Mouse (Mus musculus): ENCODE measurements around the gene Lrwd1. TPM values are rescaled to one million over a fixed set of nuclear protein-coding genes. Genes with fewer than 3 reads are reported as not detected.
"Not testable (repeated sequence)": the region's sequence is repeated elsewhere in the genome, so short reads cannot be mapped to it uniquely, and the experiment has no call there.

The Lrwd1 gene
- total and polyA plus RNA-seq, 3 experiments, result 52.2 to 62.1 (median 54.3) TPM

GRCm38 (mm10) chr5:136163807-136164474 lies 28.1 kb upstream of the Lrwd1 start:
- no peak for TF ChIP-seq BHLHE40 (IDR thresholded peaks at IDR 0.05; ENCODE audit: low read depth, low read length)
- no peak for TF ChIP-seq KAT2A (IDR thresholded peaks at IDR 0.05; ENCODE audit: insufficient replicate concordance, low read length)
- TF ChIP-seq TCF12 (IDR thresholded peaks at IDR 0.05; ENCODE audit: low read depth, low read length), result no peak
- TF ChIP-seq CHD2 (IDR thresholded peaks at IDR 0.05; ENCODE audit: low read length), result no peak
- TF ChIP-seq RCOR1 (conservative IDR thresholded peaks at IDR 0.05; ENCODE audit: low read depth, low read length), result no peak
- no peak for TF ChIP-seq SIN3A (IDR thresholded peaks at IDR 0.05; ENCODE audit: low read length)
- TF ChIP-seq UBTF (IDR thresholded peaks at IDR 0.05; ENCODE audit: low read depth, low read length), result no peak
- TF ChIP-seq GABPA (IDR thresholded peaks at IDR 0.05; ENCODE audit: insufficient replicate concordance, low read depth, low read length), result no peak
- TF ChIP-seq NRF1 (IDR thresholded peaks at IDR 0.05; ENCODE audit: low read depth, low read length), result no peak
- TF ChIP-seq POLR2AphosphoS2 (IDR thresholded peaks at IDR 0.05; ENCODE audit: low read depth, low read length), result no peak
- TF ChIP-seq IRF4 (IDR thresholded peaks at IDR 0.05; ENCODE audit: low read depth, low read length), result no peak
- no peak for TF ChIP-seq USF2 (conservative IDR thresholded peaks at IDR 0.05; ENCODE audit: low read depth, low read length)
- TF ChIP-seq ZNF384 (IDR thresholded peaks at IDR 0.05; ENCODE audit: low read depth, low read length), result no peak
- TF ChIP-seq ETS1 (conservative IDR thresholded peaks at IDR 0.05; ENCODE audit: low read depth, low read length), result no peak
- TF ChIP-seq ZC3H11A (IDR thresholded peaks at IDR 0.05; ENCODE audit: low read depth, low read length), result no peak
- TF ChIP-seq HCFC1 (IDR thresholded peaks at IDR 0.05; ENCODE audit: low read depth, low read length), result no peak
- Histone ChIP-seq H3K36me3 (replicated peaks in 1 of 2; ENCODE audit: control insufficient read depth in 1 of 2, insufficient read depth in 1 of 2, low read length in 1 of 2) (peaks cover 26 to 81% of the 10 kb centered on the region in 2 experiments), H3K79me2 (replicated peaks; ENCODE audit: control insufficient read depth, extremely low read depth, insufficient read depth, poor library complexity, severe bottlenecking) (no peaks in the 10 kb centered on the region), H3K4me3 (replicated peaks in 1 of 3; ENCODE audit: low read depth in 2 of 3, low read length in 2 of 3, poor library complexity in 1 of 3) (no peak overlapping the region), H3K9me3 (replicated peaks; ENCODE audit: low read length) (peaks cover 9% of the 10 kb centered on the region), H3K27me3 (replicated peaks) (no peaks in the 10 kb centered on the region), H3K27ac (ENCODE audit: insufficient read depth, low read depth) (no peak overlapping the region), H3K4me2 (ENCODE audit: insufficient read depth, low read depth, poor library complexity, severe bottlenecking) (no peak overlapping the region), H3K4me1 (ENCODE audit: control insufficient read depth in 1 of 2, insufficient read depth in 2 of 2) (peaks cover 0 to 15% of the 10 kb centered on the region in 2 experiments; a peak in 1 of 4 replicates), H3K9ac (ENCODE audit: insufficient read depth, low read depth) (no peak overlapping the region)
- in situ Hi-C loops (cut with MboI; ENCODE audit: low pct_ligation_motif_present, low pct_unique_long_range_greater_than_20kb, low sequenced_read_pairs), result no loop called here
- no peak for DNase-seq (ENCODE audit: extremely low read depth)
- dilution Hi-C loops (cut with MboI; ENCODE audit: extremely low pct_ligation_motif_present, extremely low pct_unique_long_range_greater_than_20kb, low sequenced_read_pairs), result no loop called here

DNA sequence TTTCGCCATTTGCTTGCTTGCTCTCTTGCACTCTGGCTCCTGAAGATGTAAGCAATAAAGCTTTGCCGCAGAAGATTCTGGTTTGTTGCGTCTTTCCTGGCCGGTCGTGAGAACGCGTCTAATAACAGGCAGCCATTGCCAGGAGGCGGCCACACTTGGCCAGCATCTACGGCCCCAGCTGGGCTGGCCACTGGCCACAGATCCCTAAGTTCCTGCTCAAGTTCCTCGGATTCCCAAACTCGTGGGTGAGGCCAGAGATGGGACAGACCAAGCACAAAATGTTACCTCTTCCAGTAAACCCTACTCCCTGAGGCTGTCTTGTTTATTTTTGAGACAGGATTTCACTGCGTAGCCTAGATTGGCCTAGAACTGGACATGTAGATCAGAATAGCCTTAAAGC lies 24.2 kb upstream of the Lrwd1 start:
- H3K4me1 ChIP-seq (ENCODE audit: control insufficient read depth in 1 of 2, insufficient read depth in 2 of 2); H3K79me2 ChIP-seq (replicated peaks; ENCODE audit: control insufficient read depth, extremely low read depth, insufficient read depth, poor library complexity, severe bottlenecking); in situ Hi-C loops (cut with MboI; ENCODE audit: low pct_ligation_motif_present, low pct_unique_long_range_greater_than_20kb, low sequenced_read_pairs); H3K27me3 ChIP-seq (replicated peaks); H3K4me3 ChIP-seq (replicated peaks in 1 of 3; ENCODE audit: low read depth in 2 of 3, low read length in 2 of 3, poor library complexity in 1 of 3); H3K27ac ChIP-seq (ENCODE audit: insufficient read depth, low read depth); DNase-seq (ENCODE audit: extremely low read depth); H3K9ac ChIP-seq (ENCODE audit: insufficient read depth, low read depth); H3K4me2 ChIP-seq (ENCODE audit: insufficient read depth, low read depth, poor library complexity, severe bottlenecking); dilution Hi-C loops (cut with MboI; ENCODE audit: extremely low pct_ligation_motif_present, extremely low pct_unique_long_range_greater_than_20kb, low sequenced_read_pairs); H3K9me3 ChIP-seq (replicated peaks; ENCODE audit: low read length): not testable (repeated sequence)
- H3K36me3 ChIP-seq (replicated peaks in 1 of 2; ENCODE audit: control insufficient read depth in 1 of 2, insufficient read depth in 1 of 2, low read length in 1 of 2), result peaks cover 13 to 48% of the 10 kb centered on the region in 2 experiments
